Mouse (Mus musculus): ENCODE data around the gene Hey2. TPM values are rescaled to one million over a fixed set of nuclear protein-coding genes. Genes with fewer than 3 reads are reported as not detected.

The Hey2 gene
- polyA plus RNA-seq, 2 experiments, result 3.1 to 6.1 TPM

GRCm38 (mm10) chr10:30844191-30845010 lies 1.8 kb upstream of the Hey2 start:
- WGBS, result 2% methylated on average over 30 of the region's 30 CpGs
- ATAC-seq (ENCODE audit: low FRiP score, low read depth) (no peak), DNase-seq (ENCODE audit: low spot score) (no peak)
- no peak overlapping the region; the same call in 1 of the 2 replicates for H3K27ac ChIP-seq (replicated peaks; ENCODE audit: low read depth, low read length)
- peak overlapping the region; percentile 88 for H3K4me2 ChIP-seq (replicated peaks; ENCODE audit: low read depth, low read length, severe bottlenecking)
- H3K27me3 ChIP-seq (ENCODE audit: control insufficient read depth, insufficient read depth, low read length), result peaks cover 42% of the 10 kb centered on the region
- TF ChIP-seq POLR2A (IDR thresholded peaks at IDR 0.05; ENCODE audit: borderline replicate concordance, extremely low read depth, insufficient read depth, insufficient read length), result no peak
- H3K4me1 ChIP-seq (ENCODE audit: control insufficient read depth, insufficient read depth, low read length), result peaks cover 12% of the 10 kb centered on the region
- peak overlapping the region; percentile 34; the same call in 1 of the 2 replicates for H3K9ac ChIP-seq (ENCODE audit: low read depth, low read length, severe bottlenecking)
- no peaks in the 10 kb centered on the region for H3K36me3 ChIP-seq (ENCODE audit: control insufficient read depth, insufficient read depth, low read length)
- no peaks in the 10 kb centered on the region for H3K9me3 ChIP-seq (ENCODE audit: control insufficient read depth, low read length)
- H3K4me3 ChIP-seq (replicated peaks; ENCODE audit: low read length), result peak overlapping the region; percentile 56

- under 1% methylated on average over 21 of the region's 21 CpGs for WGBS
- no peak overlapping the region; the same call in 1 of the 2 replicates for H3K27ac ChIP-seq (replicated peaks; ENCODE audit: low read depth, low read length)
- no peak for TF ChIP-seq POLR2A (IDR thresholded peaks at IDR 0.05; ENCODE audit: borderline replicate concordance, extremely low read depth, insufficient read depth, insufficient read length)
- H3K27me3 ChIP-seq (ENCODE audit: control insufficient read depth, insufficient read depth, low read length), result peaks cover 42% of the 10 kb centered on the region
- peak; percentile 22 for DNase-seq (ENCODE audit: low spot score)
- H3K9me3 ChIP-seq (ENCODE audit: control insufficient read depth, low read length), result no peaks in the 10 kb centered on the region
- H3K4me3 ChIP-seq (replicated peaks; ENCODE audit: low read length), result peak overlapping the region; percentile 56
- H3K4me2 ChIP-seq (replicated peaks; ENCODE audit: low read depth, low read length, severe bottlenecking), result peak overlapping the region; percentile 88
- ATAC-seq (ENCODE audit: low FRiP score, low read depth), result no peak
- H3K36me3 ChIP-seq (ENCODE audit: control insufficient read depth, insufficient read depth, low read length), result no peaks in the 10 kb centered on the region
- peak overlapping the region; percentile 34; the same call in 1 of the 2 replicates for H3K9ac ChIP-seq (ENCODE audit: low read depth, low read length, severe bottlenecking)
- H3K4me1 ChIP-seq (ENCODE audit: control insufficient read depth, insufficient read depth, low read length), result peaks cover 12% of the 10 kb centered on the region
Measured at GRCm38 (mm10) chr10:30843438-30844190, 1.0 kb upstream of the Hey2 start.

GRCm38 (mm10) chr10:30842228-30842627 lies 373 bp downstream of the Hey2 start:
- DNase-seq (ENCODE audit: low spot score), result no peak
- Histone ChIP-seq H3K4me1 (ENCODE audit: control insufficient read depth, insufficient read depth, low read length) (peaks cover 12% of the 10 kb centered on the region), H3K9ac (ENCODE audit: low read depth, low read length, severe bottlenecking) (peak overlapping the region; percentile 34; the same call in 1 of the 2 replicates), H3K36me3 (ENCODE audit: control insufficient read depth, insufficient read depth, low read length) (no peaks in the 10 kb centered on the region), H3K27ac (replicated peaks; ENCODE audit: low read depth, low read length) (no peak overlapping the region), H3K4me3 (replicated peaks; ENCODE audit: low read length) (peak overlapping the region; percentile 56), H3K27me3 (ENCODE audit: control insufficient read depth, insufficient read depth, low read length) (peaks cover 42% of the 10 kb centered on the region), H3K9me3 (ENCODE audit: control insufficient read depth, low read length) (no peaks in the 10 kb centered on the region), H3K4me2 (replicated peaks; ENCODE audit: low read depth, low read length, severe bottlenecking) (peak overlapping the region; percentile 88)
- peak; percentile 10; the same call in 1 of the 2 replicates for ATAC-seq (ENCODE audit: low FRiP score, low read depth)
- no peak for TF ChIP-seq POLR2A (IDR thresholded peaks at IDR 0.05; ENCODE audit: borderline replicate concordance, extremely low read depth, insufficient read depth, insufficient read length)
- WGBS, result under 1% methylated on average over 29 of the region's 29 CpGs

- Histone ChIP-seq H3K4me3 (replicated peaks; ENCODE audit: low read length) (no peak overlapping the region), H3K9ac (ENCODE audit: low read depth, low read length, severe bottlenecking) (no peak overlapping the region), H3K4me2 (replicated peaks; ENCODE audit: low read depth, low read length, severe bottlenecking) (no peak overlapping the region), H3K27me3 (ENCODE audit: control insufficient read depth, insufficient read depth, low read length) (peaks cover 39% of the 10 kb centered on the region), H3K36me3 (ENCODE audit: control insufficient read depth, insufficient read depth, low read length) (no peaks in the 10 kb centered on the region), H3K4me1 (ENCODE audit: control insufficient read depth, insufficient read depth, low read length) (peaks cover 12% of the 10 kb centered on the region), H3K9me3 (ENCODE audit: control insufficient read depth, low read length) (no peaks in the 10 kb centered on the region), H3K27ac (replicated peaks; ENCODE audit: low read depth, low read length) (no peak overlapping the region)
- no peak for TF ChIP-seq POLR2A (IDR thresholded peaks at IDR 0.05; ENCODE audit: borderline replicate concordance, extremely low read depth, insufficient read depth, insufficient read length)
- 77% methylated on average over 5 of the region's 5 CpGs for WGBS
- ATAC-seq (ENCODE audit: low FRiP score, low read depth) (no peak), DNase-seq (ENCODE audit: low spot score) (no peak)
Measured at GRCm38 (mm10) chr10:30840824-30841223, 1.8 kb downstream of the Hey2 start.

GRCm38 (mm10) chr10:30838188-30838587 lies 4.4 kb downstream of the Hey2 start:
- TF ChIP-seq POLR2A (IDR thresholded peaks at IDR 0.05; ENCODE audit: borderline replicate concordance, extremely low read depth, insufficient read depth, insufficient read length), result no peak
- Histone ChIP-seq H3K27me3 (ENCODE audit: control insufficient read depth, insufficient read depth, low read length) (peaks cover 21% of the 10 kb centered on the region; the same call in 1 of the 2 replicates), H3K9ac (ENCODE audit: low read depth, low read length, severe bottlenecking) (no peak overlapping the region), H3K4me2 (replicated peaks; ENCODE audit: low read depth, low read length, severe bottlenecking) (no peak overlapping the region), H3K27ac (replicated peaks; ENCODE audit: low read depth, low read length) (no peak overlapping the region), H3K4me1 (ENCODE audit: control insufficient read depth, insufficient read depth, low read length) (no peaks in the 10 kb centered on the region), H3K9me3 (ENCODE audit: control insufficient read depth, low read length) (no peaks in the 10 kb centered on the region), H3K4me3 (replicated peaks; ENCODE audit: low read length) (no peak overlapping the region), H3K36me3 (ENCODE audit: control insufficient read depth, insufficient read depth, low read length) (no peaks in the 10 kb centered on the region)
- 10% methylated on average over 1 of the region's 1 CpGs for WGBS
- DNase-seq (ENCODE audit: low spot score), result no peak
- no peak for ATAC-seq (ENCODE audit: low FRiP score, low read depth)

Measured in limb, embryonic 14.5 days (tissue).